Mouse (Mus musculus) cortical plate, adult 2 months (tissue): ENCODE measurements around the gene Adcy1.

Experiments
- CTCF ChIP-seq: fragments of 200-500 bp; IDR thresholded peaks from 2 replicates; pipeline ENCODE4 v1.5.1; 2011; ENCODE audit warnings: mild to moderate bottlenecking, control low read depth, low read length; ENCODE audit not compliant: insufficient read depth; ENCODE audit errors: extremely low read depth
- POLR2A ChIP-seq: fragments of 200-500 bp; IDR thresholded peaks from 2 replicates; pipeline ENCODE4 v1.6.1; 2011; ENCODE audit warnings: mild to moderate bottlenecking, low read length, control low read depth; ENCODE audit not compliant: insufficient read depth; ENCODE audit errors: extremely low read depth

DNA sequence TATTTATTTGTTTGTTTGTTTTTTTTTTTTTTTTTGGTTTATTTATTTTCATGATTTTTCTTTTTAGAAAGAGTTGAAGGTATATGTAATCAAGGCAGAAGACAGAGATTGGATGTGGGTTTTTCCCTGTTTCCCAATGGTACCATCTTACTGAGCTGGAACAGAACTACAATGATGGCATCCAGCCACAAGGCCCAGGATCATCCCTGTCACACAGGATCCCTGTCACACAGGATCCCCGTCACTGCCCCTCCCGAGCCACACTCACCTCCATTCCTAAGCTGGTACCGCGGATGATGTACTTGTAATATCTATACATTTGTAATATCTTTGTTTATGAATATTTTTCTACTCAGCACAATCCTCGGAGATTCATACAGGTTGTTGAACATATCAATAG, 27.8 kb downstream of the Adcy1 start:
- no peak for TF ChIP-seq CTCF
- no peak for TF ChIP-seq POLR2A
